Mouse (Mus musculus): Measurements from ENCODE around the gene Adamts4. TPM values are rescaled to one million over a fixed set of nuclear protein-coding genes. Genes with fewer than 3 reads are reported as not detected.

The Adamts4 gene
- polyA plus RNA-seq, 1 experiment from 2014 or later = 2.5 TPM

GRCm38 (mm10) chr1:171258921-171259320 lies 8.7 kb downstream of the Adamts4 start:
- no peak overlapping the region for H3K27ac ChIP-seq (ENCODE audit: low read depth, low read length)

GRCm38 (mm10) chr1:171260316-171260715 lies 10.1 kb downstream of the Adamts4 start:
- Histone ChIP-seq H3K4me1 (ENCODE audit: control insufficient read depth, insufficient read depth, low read length) (peaks cover 10% of the 10 kb centered on the region), H3K27me3 (replicated peaks; ENCODE audit: control insufficient read depth, insufficient read depth, low read length) (no peaks in the 10 kb centered on the region), H3K4me3 (ENCODE audit: low read depth, low read length) (no peak overlapping the region), H3K27ac (ENCODE audit: low read depth, low read length) (no peak overlapping the region), H3K36me3 (ENCODE audit: control insufficient read depth, insufficient read depth, low read length) (no peaks in the 10 kb centered on the region), H3K4me2 (ENCODE audit: low read length) (no peak overlapping the region), H3K9ac (ENCODE audit: low read length) (no peak overlapping the region), H3K9me3 (replicated peaks; ENCODE audit: control insufficient read depth, low read length) (no peaks in the 10 kb centered on the region)
- ATAC-seq = no peak
- WGBS = 82% methylated on average over 3 of the region's 3 CpGs
- DNase-seq (ENCODE audit: low spot score) = no peak

More at GRCm38 (mm10) chr1:171258921-171259320, 8.7 kb downstream of the Adamts4 start:
- H3K36me3 ChIP-seq (ENCODE audit: control insufficient read depth, insufficient read depth, low read length) = no peaks in the 10 kb centered on the region
- peaks cover 10% of the 10 kb centered on the region for H3K4me1 ChIP-seq (ENCODE audit: control insufficient read depth, insufficient read depth, low read length)
- DNase-seq (ENCODE audit: low spot score) = no peak
- H3K9ac ChIP-seq (ENCODE audit: low read length) = no peak overlapping the region
- H3K9me3 ChIP-seq (replicated peaks; ENCODE audit: control insufficient read depth, low read length) = no peaks in the 10 kb centered on the region
- WGBS = 83% methylated on average over 17 of the region's 17 CpGs
- H3K4me2 ChIP-seq (ENCODE audit: low read length) = no peak overlapping the region
- no peak for ATAC-seq
- H3K4me3 ChIP-seq (ENCODE audit: low read depth, low read length) = no peak overlapping the region
- H3K27me3 ChIP-seq (replicated peaks; ENCODE audit: control insufficient read depth, insufficient read depth, low read length) = no peaks in the 10 kb centered on the region

GRCm38 (mm10) chr1:171262594-171263130 lies 12.4 kb downstream of the Adamts4 start:
- Histone ChIP-seq H3K9ac (ENCODE audit: low read length) (peak overlapping the region; percentile 36; the same call in 1 of the 2 replicates), H3K4me1 (ENCODE audit: control insufficient read depth, insufficient read depth, low read length) (peaks cover 10% of the 10 kb centered on the region), H3K4me2 (ENCODE audit: low read length) (peak overlapping the region; percentile 51), H3K27ac (ENCODE audit: low read depth, low read length) (peak overlapping the region; percentile 84), H3K9me3 (replicated peaks; ENCODE audit: control insufficient read depth, low read length) (no peaks in the 10 kb centered on the region), H3K4me3 (ENCODE audit: low read depth, low read length) (peak overlapping the region; percentile 10), H3K36me3 (ENCODE audit: control insufficient read depth, insufficient read depth, low read length) (no peaks in the 10 kb centered on the region), H3K27me3 (replicated peaks; ENCODE audit: control insufficient read depth, insufficient read depth, low read length) (no peaks in the 10 kb centered on the region)
- DNase-seq (ENCODE audit: low spot score) = peak; percentile 92
- 3% methylated on average over 8 of the region's 8 CpGs for WGBS
- peak; percentile 73 for ATAC-seq

GRCm38 (mm10) chr1:171263185-171263611 lies 13.0 kb downstream of the Adamts4 start:
- no peak overlapping the region for H3K9ac ChIP-seq (ENCODE audit: low read length)
- DNase-seq (ENCODE audit: low spot score) = peak; percentile 95
- WGBS = 12% methylated on average over 2 of the region's 2 CpGs

GRCm38 (mm10) chr1:171263666-171264461 lies 13.6 kb downstream of the Adamts4 start:
- Histone ChIP-seq H3K9ac (ENCODE audit: low read length) (no peak overlapping the region), H3K4me3 (ENCODE audit: low read depth, low read length) (no peak overlapping the region), H3K4me1 (ENCODE audit: control insufficient read depth, insufficient read depth, low read length) (peaks cover 10% of the 10 kb centered on the region), H3K9me3 (replicated peaks; ENCODE audit: control insufficient read depth, low read length) (no peaks in the 10 kb centered on the region), H3K4me2 (ENCODE audit: low read length) (peak overlapping the region; percentile 51), H3K27ac (ENCODE audit: low read depth, low read length) (peak overlapping the region; percentile 82), H3K27me3 (replicated peaks; ENCODE audit: control insufficient read depth, insufficient read depth, low read length) (no peaks in the 10 kb centered on the region), H3K36me3 (ENCODE audit: control insufficient read depth, insufficient read depth, low read length) (no peaks in the 10 kb centered on the region)
- 68% methylated on average over 3 of the region's 3 CpGs for WGBS
- DNase-seq (ENCODE audit: low spot score) (no peak), ATAC-seq (no peak; the same call in 1 of the 2 replicates)

More at GRCm38 (mm10) chr1:171263185-171263611, 13.0 kb downstream of the Adamts4 start:
- ATAC-seq = peak; percentile 93
- Histone ChIP-seq H3K36me3 (ENCODE audit: control insufficient read depth, insufficient read depth, low read length) (no peaks in the 10 kb centered on the region), H3K27me3 (replicated peaks; ENCODE audit: control insufficient read depth, insufficient read depth, low read length) (no peaks in the 10 kb centered on the region), H3K4me2 (ENCODE audit: low read length) (peak overlapping the region; percentile 51), H3K4me3 (ENCODE audit: low read depth, low read length) (no peak overlapping the region; the same call in 1 of the 2 replicates), H3K9me3 (replicated peaks; ENCODE audit: control insufficient read depth, low read length) (no peaks in the 10 kb centered on the region), H3K4me1 (ENCODE audit: control insufficient read depth, insufficient read depth, low read length) (peaks cover 10% of the 10 kb centered on the region), H3K27ac (ENCODE audit: low read depth, low read length) (peak overlapping the region; percentile 84)

- no peak overlapping the region for H3K4me3 ChIP-seq (ENCODE audit: low read depth, low read length)
- DNase-seq (ENCODE audit: low spot score) = no peak
- ATAC-seq = no peak
- no peaks in the 10 kb centered on the region for H3K27me3 ChIP-seq (replicated peaks; ENCODE audit: control insufficient read depth, insufficient read depth, low read length)
- no peaks in the 10 kb centered on the region for H3K9me3 ChIP-seq (replicated peaks; ENCODE audit: control insufficient read depth, low read length)
- 77% methylated on average over 4 of the region's 4 CpGs for WGBS
- no peak overlapping the region for H3K9ac ChIP-seq (ENCODE audit: low read length)
- H3K4me2 ChIP-seq (ENCODE audit: low read length) = no peak overlapping the region
- no peak overlapping the region for H3K27ac ChIP-seq (ENCODE audit: low read depth, low read length)
- peaks cover 18% of the 10 kb centered on the region for H3K4me1 ChIP-seq (ENCODE audit: control insufficient read depth, insufficient read depth, low read length)
- no peaks in the 10 kb centered on the region for H3K36me3 ChIP-seq (ENCODE audit: control insufficient read depth, insufficient read depth, low read length)
Observed at GRCm38 (mm10) chr1:171265971-171266744, 15.9 kb downstream of the Adamts4 start.

- H3K27me3 ChIP-seq (replicated peaks; ENCODE audit: control insufficient read depth, insufficient read depth, low read length) = no peaks in the 10 kb centered on the region
- WGBS = 63% methylated on average over 1 of the region's 1 CpGs
- H3K36me3 ChIP-seq (ENCODE audit: control insufficient read depth, insufficient read depth, low read length) = peaks cover 16% of the 10 kb centered on the region
- DNase-seq (ENCODE audit: low spot score) = no peak
- H3K4me3 ChIP-seq (ENCODE audit: low read depth, low read length) = no peak overlapping the region
- ATAC-seq = no peak
- H3K4me2 ChIP-seq (ENCODE audit: low read length) = no peak overlapping the region
- no peak overlapping the region for H3K9ac ChIP-seq (ENCODE audit: low read length)
- H3K4me1 ChIP-seq (ENCODE audit: control insufficient read depth, insufficient read depth, low read length) = peaks cover 15% of the 10 kb centered on the region; the same call in 1 of the 2 replicates
- no peaks in the 10 kb centered on the region for H3K9me3 ChIP-seq (replicated peaks; ENCODE audit: control insufficient read depth, low read length)
- no peak overlapping the region for H3K27ac ChIP-seq (ENCODE audit: low read depth, low read length)
Observed at GRCm38 (mm10) chr1:171268341-171268740, 18.1 kb downstream of the Adamts4 start.

GRCm38 (mm10) chr1:171269848-171270572 lies 19.8 kb downstream of the Adamts4 start, which contains the start of gene B4galt3:
Gene B4galt3, plus strand, starts transcription at chr1:171270328.
- H3K9me3 ChIP-seq (replicated peaks; ENCODE audit: control insufficient read depth, low read length) = no peaks in the 10 kb centered on the region
- peak; percentile 93 for DNase-seq (ENCODE audit: low spot score)
- H3K4me3 ChIP-seq (ENCODE audit: low read depth, low read length) = peak within 1 kb of the TSS; percentile 82
- peak; percentile 98 for ATAC-seq
- peaks cover 12% of the 10 kb centered on the region; the same call in 1 of the 2 replicates for H3K4me1 ChIP-seq (ENCODE audit: control insufficient read depth, insufficient read depth, low read length)
- H3K4me2 ChIP-seq (ENCODE audit: low read length) = peak within 1 kb of the TSS; percentile 95
- 4% methylated on average over 36 of the region's 36 CpGs for WGBS
- no peaks in the 10 kb centered on the region for H3K27me3 ChIP-seq (replicated peaks; ENCODE audit: control insufficient read depth, insufficient read depth, low read length)
- peaks cover 33% of the 10 kb centered on the region for H3K36me3 ChIP-seq (ENCODE audit: control insufficient read depth, insufficient read depth, low read length)
- H3K27ac ChIP-seq (ENCODE audit: low read depth, low read length) = peak within 1 kb of the TSS; percentile 58; the same call in 1 of the 2 replicates
- peak within 1 kb of the TSS; percentile 86 for H3K9ac ChIP-seq (ENCODE audit: low read length)

All from forebrain, embryonic 14.5 days (tissue).